23 mouse cellular contexts compared by ENCODE assay signal in the genomic region with DNA sequence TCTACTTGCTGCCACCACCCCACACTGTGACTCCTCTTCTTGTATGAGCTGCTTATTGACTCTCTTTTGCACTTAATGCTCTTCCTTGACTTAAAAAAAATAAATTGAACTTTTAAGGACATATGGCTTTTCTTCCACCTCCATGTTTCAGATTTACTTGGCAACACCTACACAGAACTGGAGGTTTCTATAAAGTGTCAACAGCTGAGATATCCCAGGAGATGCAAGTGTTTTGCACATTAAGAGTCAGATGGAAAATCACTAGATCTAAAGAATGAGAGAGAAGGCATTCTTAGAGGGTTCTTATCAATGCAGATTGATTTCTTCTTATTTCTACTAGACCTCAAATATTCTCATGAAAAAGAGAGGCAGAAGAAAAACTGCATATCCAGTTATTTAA.
DNase-seq lines count a peak whose midpoint lies in the region; ATAC-seq and TF ChIP-seq lines count a peak whose summit lies in the region.
"Had no signal": no experiment of that assay in that cellular context is flagged by ENCODE, and none has a peak within 500 bp of the region (broad histone marks: within the 10 kb centered on the region; RNA-seq: fewer than 3 reads in every experiment).

No protein-coding gene starts in this region.

- H3K4me3 ChIP-seq in left cerebral cortex, adult 2 months = no peak overlapping the region
- H3K4me3 ChIP-seq in forebrain, embryonic 14.5 days (ENCODE audit: low read depth, low read length) = no peak overlapping the region
- H3K4me3 ChIP-seq in forebrain, embryonic 10.5 days = no peak overlapping the region

- DNase-seq in frontal cortex, postnatal 25 days (ENCODE audit: low spot score in 2 of 2) = no peak
- DNase-seq in left cerebral cortex, adult 2 months (ENCODE audit: extremely low spot score in 1 of 2, low spot score in 2 of 2) = no peak
- no peak for DNase-seq in left cerebral cortex, postnatal 10 days (ENCODE audit: extremely low spot score in 1 of 2, low spot score in 2 of 2)
- peak; percentile 61 for DNase-seq in brain, adult 2 months (ENCODE audit: low read depth, low spot score)
- DNase-seq in telencephalon, adult 2 months (ENCODE audit: low read depth, low spot score) = peak; percentile 57
- no peak for DNase-seq in forebrain, embryonic 14.5 days (ENCODE audit: low spot score)
- DNase-seq in forebrain, embryonic 10.5 days (ENCODE audit: extremely low spot score, low spot score) = no peak
- DNase-seq: adrenal gland, adult 2 months; adrenal gland, adult 8-10 months; adrenal gland, postnatal 10 days; adrenal gland, postnatal 14 days; adrenal gland, postnatal 25 days; adrenal gland, postnatal 36 days; B cell, adult 2 months; cerebellum, adult 11 months; cerebellum, adult 11-12 months; cerebellum, adult 18-20 months had no signal

- TF ChIP-seq CTCF in left cerebral cortex, adult 2 months (IDR thresholded peaks at IDR 0.05) = no peak

- no peaks in the 10 kb centered on the region for H3K4me1 ChIP-seq in forebrain, embryonic 14.5 days (ENCODE audit: control insufficient read depth, insufficient read depth, low read length)
- no peaks in the 10 kb centered on the region for H3K4me1 ChIP-seq in forebrain, embryonic 10.5 days

- no peaks in the 10 kb centered on the region for H3K9me3 ChIP-seq in forebrain, embryonic 14.5 days (replicated peaks; ENCODE audit: control insufficient read depth, low read length)
- no peaks in the 10 kb centered on the region for H3K9me3 ChIP-seq in forebrain, embryonic 10.5 days
- H3K9me3 ChIP-seq: G1E had no signal

- no peak overlapping the region for H3K4me2 ChIP-seq in forebrain, embryonic 14.5 days (ENCODE audit: low read length)

- H3K27me3 ChIP-seq in forebrain, embryonic 14.5 days (replicated peaks; ENCODE audit: control insufficient read depth, insufficient read depth, low read length) = no peaks in the 10 kb centered on the region
- H3K27me3 ChIP-seq in forebrain, embryonic 10.5 days (ENCODE audit: poor library complexity, severe bottlenecking) = no peaks in the 10 kb centered on the region
- H3K27me3 ChIP-seq: CH12.LX had no signal

- H3K36me3 ChIP-seq in forebrain, embryonic 14.5 days (ENCODE audit: control insufficient read depth, insufficient read depth, low read length) = no peaks in the 10 kb centered on the region
- H3K36me3 ChIP-seq in forebrain, embryonic 10.5 days (replicated peaks) = no peaks in the 10 kb centered on the region
- H3K36me3 ChIP-seq: G1E had no signal

- ATAC-seq in frontal cortex, adult (ENCODE audit: low TSS enrichment) = peak; percentile 83
- ATAC-seq in forebrain, embryonic 14.5 days = no peak
- ATAC-seq: activated CD4-positive, CD25-positive, alpha-beta regulatory T cell, adult 4 months; CD4-positive, CD25-positive, alpha-beta regulatory T cell, adult 4 months; Patski had no signal

- intact Hi-C loops in left cerebral cortex, adult 2 months (cut with DNase I) = no loop called here
- intact Hi-C loops in left cerebral cortex, postnatal 10 days (cut with DNase I) = no loop called here

- H3K27ac ChIP-seq in left cerebral cortex, adult 2 months = peak overlapping the region; percentile 61; the same call in 1 of the 2 replicates
- H3K27ac ChIP-seq in forebrain, embryonic 14.5 days (ENCODE audit: low read depth, low read length) = no peak overlapping the region
- H3K27ac ChIP-seq in forebrain, embryonic 10.5 days = no peak overlapping the region

- no peak overlapping the region for H3K9ac ChIP-seq in forebrain, embryonic 14.5 days (ENCODE audit: low read length)

Comparison
In these comparisons a context has a peak if more than half of its experiments do, and no peak if none do; other contexts are left out.
1. DNase-seq: peak in brain, adult 2 months (single experiment) and telencephalon, adult 2 months (single experiment); none in frontal cortex, postnatal 25 days (0 of 2), left cerebral cortex, adult 2 months (0 of 2), left cerebral cortex, postnatal 10 days (0 of 2), forebrain, embryonic 14.5 days (single experiment) and forebrain, embryonic 10.5 days (single experiment).